Mouse (Mus musculus) frontal cortex, adult (tissue): Measurements from ENCODE around the gene Whamm.

Experiments used
- ATAC-seq: cut with Nextera tagmentation; 2 replicates; pipeline ENCODE4 v1.9.2; 2017; ENCODE audit warnings: mild to moderate bottlenecking, moderate library complexity, mixed read lengths; ENCODE audit not compliant: low TSS enrichment

The Whamm gene

GRCm38 (mm10) chr7:81563506-81564015 lies 7.5 kb upstream of the Whamm start:
- ATAC-seq: no peak

- ATAC-seq: no peak
Observed at GRCm38 (mm10) chr7:81564766-81565165, 6.3 kb upstream of the Whamm start.

- ATAC-seq: peak; percentile 92
Observed at GRCm38 (mm10) chr7:81565381-81566055, 5.5 kb upstream of the Whamm start.

- no peak for ATAC-seq
Observed at GRCm38 (mm10) chr7:81566332-81566731, 4.7 kb upstream of the Whamm start.

- no peak for ATAC-seq
Observed at GRCm38 (mm10) chr7:81566892-81567291, 4.2 kb upstream of the Whamm start, which contains the start of gene Fsd2. Gene Fsd2 (minus strand): TSS chr7:81566944.

GRCm38 (mm10) chr7:81567396-81567795 lies 3.7 kb upstream of the Whamm start:
- ATAC-seq: no peak

GRCm38 (mm10) chr7:81569851-81570250 lies 1.2 kb upstream of the Whamm start:
- ATAC-seq: no peak

- no peak for ATAC-seq
Observed at GRCm38 (mm10) chr7:81570271-81570670, 795 bp upstream of the Whamm start.

GRCm38 (mm10) chr7:81570752-81571107 lies 336 bp upstream of the Whamm start:
- peak; percentile 58 for ATAC-seq

- no peak for ATAC-seq
Observed at GRCm38 (mm10) chr7:81571941-81572441, 925 bp downstream of the Whamm start.

- no peak for ATAC-seq
Observed at GRCm38 (mm10) chr7:81572610-81573268, 1.7 kb downstream of the Whamm start.

- ATAC-seq: no peak
Observed at GRCm38 (mm10) chr7:81573397-81573796, 2.3 kb downstream of the Whamm start.

GRCm38 (mm10) chr7:81573821-81574220 lies 2.8 kb downstream of the Whamm start:
- ATAC-seq: no peak

GRCm38 (mm10) chr7:81575606-81576005 lies 4.5 kb downstream of the Whamm start:
- ATAC-seq: no peak

GRCm38 (mm10) chr7:81577872-81578271 lies 6.8 kb downstream of the Whamm start:
- no peak for ATAC-seq

GRCm38 (mm10) chr7:81578413-81578812 lies 7.3 kb downstream of the Whamm start:
- no peak for ATAC-seq

GRCm38 (mm10) chr7:81579312-81579711 lies 8.2 kb downstream of the Whamm start:
- ATAC-seq: no peak

- ATAC-seq: no peak
Observed at GRCm38 (mm10) chr7:81583512-81583911, 12.4 kb downstream of the Whamm start.

- ATAC-seq: no peak
Observed at GRCm38 (mm10) chr7:81585326-81585725, 14.3 kb downstream of the Whamm start.

GRCm38 (mm10) chr7:81587238-81587637 lies 16.2 kb downstream of the Whamm start:
- ATAC-seq: no peak

- ATAC-seq: no peak
Observed at GRCm38 (mm10) chr7:81592686-81593085, 21.6 kb downstream of the Whamm start.

- no peak for ATAC-seq
Observed at GRCm38 (mm10) chr7:81593387-81593786, 22.3 kb downstream of the Whamm start.

GRCm38 (mm10) chr7:81595056-81595455 lies 24.0 kb downstream of the Whamm start:
- no peak for ATAC-seq
